Mouse (Mus musculus) kidney, adult 2 months (tissue): ENCODE measurements at regions not wholly inside any gene's neighbourhood (a gene's known extent, or its start where the extent isn't known, plus 50 kb on each side); places are given as distances from the start of the nearest gene placed in this dataset.

Experiments used
- CTCF ChIP-seq: fragments of 200-500 bp; conservative IDR thresholded peaks from 2 replicates; pipeline ENCODE4 v1.5.1; 2011; ENCODE audit warnings: low read depth, mild to moderate bottlenecking, control low read depth, low read length, moderate library complexity, mixed read lengths; ENCODE audit not compliant: insufficient read depth, insufficient read length
- POLR2A ChIP-seq: fragments of 200-500 bp; IDR thresholded peaks from one replicate; pipeline ENCODE4 v1.6.1; 2011; ENCODE audit warnings: low read depth, low read length, control low read depth

- no peak for TF ChIP-seq CTCF
- TF ChIP-seq POLR2A = no peak
Measured at GRCm38 (mm10) chr6:53750539-53750938, 70.1 kb downstream of the Tril start.
